15 mouse cellular contexts compared by ENCODE assay signal in genomic region chr7:95914406-95915080, GRCm38 (mm10).
DNase-seq lines count a peak whose midpoint lies in the region; ATAC-seq and TF ChIP-seq lines count a peak whose summit lies in the region.
"Had no signal": no experiment of that assay in that cellular context is flagged by ENCODE, and none has a peak within 500 bp of the region (broad histone marks: within the 10 kb centered on the region; RNA-seq: fewer than 3 reads in every experiment).

No protein-coding gene starts in this region.

- H3K4me1 ChIP-seq in heart, postnatal 0 days (ENCODE audit: control insufficient read depth, insufficient read depth): no peaks in the 10 kb centered on the region
- H3K4me1 ChIP-seq: midbrain, embryonic 13.5 days; neural tube, embryonic 12.5 days had no signal

- no peak for ATAC-seq in heart, postnatal 0 days (ENCODE audit: insufficient read depth, low read depth)
- ATAC-seq in megakaryocyte, adult 5-6 weeks (ENCODE audit: poor library complexity, severe bottlenecking): no peak
- ATAC-seq: midbrain, embryonic 13.5 days had no signal

- TF ChIP-seq EP300 in heart, postnatal 0 days (IDR thresholded peaks at IDR 0.05; ENCODE audit: low read depth): no peak

- no peak overlapping the region for H3K4me3 ChIP-seq in heart, postnatal 0 days (ENCODE audit: low read depth, low read length)
- H3K4me3 ChIP-seq: heart, adult 2 months; midbrain, embryonic 13.5 days; neural tube, embryonic 12.5 days had no signal

- no peaks in the 10 kb centered on the region for H3K36me3 ChIP-seq in heart, postnatal 0 days (replicated peaks; ENCODE audit: control insufficient read depth, insufficient read depth, low read length)
- H3K36me3 ChIP-seq: midbrain, embryonic 13.5 days; neural tube, embryonic 12.5 days had no signal

- H3K9me3 ChIP-seq in heart, postnatal 0 days (replicated peaks; ENCODE audit: control insufficient read depth, low read length): no peaks in the 10 kb centered on the region
- H3K9me3 ChIP-seq: midbrain, embryonic 13.5 days; neural tube, embryonic 12.5 days had no signal

- no peak overlapping the region for H3K27ac ChIP-seq in heart, postnatal 0 days (ENCODE audit: low read depth)
- H3K27ac ChIP-seq: heart, adult 2 months; liver, embryonic 14.5 days; midbrain, embryonic 13.5 days; neural tube, embryonic 12.5 days had no signal

- no peaks in the 10 kb centered on the region for H3K27me3 ChIP-seq in heart, postnatal 0 days (ENCODE audit: control insufficient read depth, insufficient read depth, low read length)
- H3K27me3 ChIP-seq: CH12.LX; midbrain, embryonic 13.5 days; neural tube, embryonic 12.5 days had no signal

- no peak overlapping the region for H3K4me2 ChIP-seq in heart, postnatal 0 days (ENCODE audit: low read depth, low read length)
- H3K4me2 ChIP-seq: midbrain, embryonic 13.5 days; neural tube, embryonic 12.5 days had no signal

- no peak overlapping the region for H3K9ac ChIP-seq in heart, postnatal 0 days (replicated peaks; ENCODE audit: low read depth, low read length)
- H3K9ac ChIP-seq: liver, embryonic 14.5 days; midbrain, embryonic 13.5 days; neural tube, embryonic 12.5 days had no signal

- intact Hi-C loops in heart, postnatal 25 days (cut with DNase I): no loop called here

- no peak for TF ChIP-seq CTCF in heart, postnatal 0 days (IDR thresholded peaks at IDR 0.05; ENCODE audit: low read depth)

- WGBS in heart, postnatal 0 days: 49% methylated on average over 4 of the region's 4 CpGs

- DNase-seq in heart, postnatal 0 days (ENCODE audit: low spot score): peak; percentile 14
- DNase-seq in heart, postnatal 25 days (ENCODE audit: low spot score): no peak
- peak; percentile 44 to 46 for DNase-seq in right cerebral cortex, adult 2 months (ENCODE audit: low spot score in 2 of 2)
- DNase-seq in right cerebral cortex, postnatal 14 days: no peak
- peak; percentile 7 to 43 for DNase-seq in left cerebral cortex, adult 8-10 months (ENCODE audit: low spot score in 2 of 2)
- DNase-seq in gastrocnemius, postnatal 4 days (ENCODE audit: low spot score in 2 of 2): no peak
- no peak for DNase-seq in cerebellum, adult 9-11 months
- DNase-seq: cerebellum, adult 9-10 months; heart, adult 2 months; thymus, postnatal 4 days had no signal

Comparison
In these comparisons a context has a peak if more than half of its experiments do, and no peak if none do; other contexts are left out.
1. DNase-seq: peak in heart, postnatal 0 days (single experiment), right cerebral cortex, adult 2 months (2 of 2) and left cerebral cortex, adult 8-10 months (2 of 2); none in heart, postnatal 25 days (single experiment), right cerebral cortex, postnatal 14 days (single experiment), gastrocnemius, postnatal 4 days (0 of 2) and cerebellum, adult 9-11 months (single experiment).